Mouse (Mus musculus): Measurements from ENCODE around the gene Btbd9.

DNA sequence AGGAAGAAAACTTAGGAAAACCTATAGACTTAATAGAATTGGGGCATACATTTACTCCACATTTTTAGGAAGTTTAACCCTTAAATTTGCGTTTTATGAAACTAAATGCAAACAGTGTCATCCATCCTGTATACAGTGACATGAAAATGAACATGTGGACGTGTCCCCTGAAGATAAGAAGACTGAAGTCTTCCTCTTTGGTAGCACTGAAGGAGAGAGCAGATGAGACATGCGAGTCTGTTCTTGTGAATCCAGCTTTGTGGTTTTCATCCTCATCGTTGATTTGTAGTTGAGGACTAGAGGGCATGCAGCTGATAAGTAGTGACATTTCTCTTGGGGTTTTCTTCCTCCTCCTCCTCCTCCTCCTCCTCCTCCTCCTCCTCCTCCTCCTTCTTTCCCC is 394.7 kb downstream of the Btbd9 start:
- TF ChIP-seq EP300 (IDR thresholded peaks at IDR 0.05; ENCODE audit: insufficient read depth, low read depth, low read length) (no peak), CTCF (IDR thresholded peaks at IDR 0.05; ENCODE audit: low read depth, low read length) (no peak), POLR2A (IDR thresholded peaks at IDR 0.05; ENCODE audit: insufficient read depth, low read length) (no peak)
